Mouse (Mus musculus) yolk sac, embryonic 10.5 days (tissue): ENCODE measurements around the gene Zfp827.
"Not testable (repeated sequence)": the region's sequence is repeated elsewhere in the genome, so short reads cannot be mapped to it uniquely, and the experiment has no call there.

ENCODE experiments used
- DNase-seq: peaks from one replicate; pipeline ENCODE4 v3.0.0-alpha.2; 2017; ENCODE audit warnings: low spot score

The Zfp827 gene

DNA sequence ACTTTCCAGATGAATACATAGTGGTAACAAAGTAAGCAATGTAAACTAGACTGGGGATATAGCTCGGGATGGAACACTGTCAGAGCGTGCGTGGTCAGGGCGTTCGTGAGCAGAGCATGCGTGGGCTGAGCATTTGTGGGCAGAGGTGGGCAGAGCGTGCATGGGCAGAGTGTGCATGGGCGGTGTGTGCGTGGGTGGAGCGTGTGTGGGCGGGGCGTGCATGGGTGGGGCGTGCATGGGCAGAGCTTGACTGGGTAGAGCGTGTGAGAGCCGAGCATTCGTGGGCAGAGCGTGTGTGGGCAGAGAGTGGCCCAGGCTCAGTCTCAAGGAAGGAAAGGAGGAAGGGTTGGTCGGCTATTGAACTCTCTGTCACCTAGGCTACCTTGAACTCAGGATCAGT lies 84.2 kb downstream of the Zfp827 start:
- no peak for DNase-seq

DNA sequence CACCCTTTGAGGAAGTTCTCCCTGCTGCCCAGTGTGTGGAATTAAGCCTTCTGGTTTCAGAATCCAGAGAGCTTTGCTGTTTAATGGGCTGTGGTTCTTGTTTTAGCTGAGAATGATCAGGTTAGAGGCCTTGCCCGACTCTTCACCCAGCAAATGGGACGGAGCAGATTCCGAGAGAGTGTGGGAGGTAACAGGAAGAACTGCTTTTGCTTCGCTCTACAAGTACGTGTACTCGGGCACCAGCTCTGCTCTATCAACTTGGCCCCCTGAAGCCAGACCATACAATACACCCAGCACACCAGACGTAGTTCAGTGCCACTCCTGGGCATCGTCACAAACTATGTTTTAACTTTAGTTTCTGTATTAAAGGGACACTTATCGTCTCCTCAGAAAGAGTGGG lies 85.3 kb downstream of the Zfp827 start:
- DNase-seq = no peak

DNA sequence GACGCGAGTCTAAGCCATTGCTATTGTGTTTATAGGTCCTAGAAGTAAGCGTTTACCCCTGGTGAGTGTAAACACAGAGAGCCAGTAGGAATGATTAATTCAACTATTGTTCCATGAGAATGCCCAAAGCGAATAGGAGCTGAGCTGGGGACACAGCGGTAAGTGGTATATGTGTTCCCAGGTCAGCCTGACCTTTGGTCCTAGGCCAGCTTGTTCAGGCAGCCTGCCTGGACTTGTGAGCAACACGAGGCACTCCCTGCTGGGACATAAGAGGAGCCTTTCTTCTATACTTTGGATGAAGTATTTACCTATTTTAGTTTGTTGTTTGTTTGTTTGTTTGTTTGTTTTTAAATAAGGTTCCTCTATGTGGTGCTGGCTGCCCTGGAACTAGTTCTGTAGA lies 86.3 kb downstream of the Zfp827 start:
- peak; percentile 42 for DNase-seq

DNA sequence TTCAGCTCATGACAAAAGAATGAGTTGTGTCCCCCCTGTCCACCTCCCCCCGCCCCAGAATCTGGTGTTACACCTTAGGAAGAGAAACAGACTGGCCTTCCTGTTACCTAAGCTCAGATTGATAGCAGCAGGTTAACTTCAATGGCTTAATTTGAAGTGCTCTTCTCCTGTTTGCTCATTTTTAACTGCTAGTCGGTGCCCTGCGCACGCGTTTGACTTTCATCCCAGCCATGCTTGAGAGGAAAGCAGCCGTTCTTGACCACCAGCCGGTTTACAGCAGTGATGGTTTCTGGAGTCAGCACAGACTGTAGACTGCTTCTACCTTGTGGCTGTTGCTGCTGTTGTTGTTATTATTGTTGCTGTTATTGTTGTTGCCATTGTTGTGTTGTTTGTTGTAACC lies 88.2 kb downstream of the Zfp827 start:
- DNase-seq = no peak

DNA sequence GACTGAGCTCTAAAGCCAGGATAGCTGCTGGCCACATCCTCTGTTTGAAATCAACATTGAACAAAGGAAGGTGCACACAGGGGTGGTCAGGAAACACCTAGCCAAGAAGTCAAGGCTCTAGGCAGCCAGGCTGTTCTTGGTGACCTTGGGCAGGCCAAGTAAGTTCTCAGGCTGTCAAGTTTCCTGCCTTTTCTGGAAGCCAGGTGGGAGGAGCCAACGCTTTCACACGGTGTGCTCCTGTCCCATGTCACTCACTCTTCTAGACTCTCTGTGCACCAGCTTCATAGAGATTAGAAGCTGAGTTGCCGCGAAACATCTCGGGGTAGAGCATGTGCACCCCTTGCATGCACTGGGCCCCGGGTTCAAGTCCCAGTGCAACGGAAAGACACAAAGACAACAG lies 89.5 kb downstream of the Zfp827 start:
- DNase-seq = no peak

DNA sequence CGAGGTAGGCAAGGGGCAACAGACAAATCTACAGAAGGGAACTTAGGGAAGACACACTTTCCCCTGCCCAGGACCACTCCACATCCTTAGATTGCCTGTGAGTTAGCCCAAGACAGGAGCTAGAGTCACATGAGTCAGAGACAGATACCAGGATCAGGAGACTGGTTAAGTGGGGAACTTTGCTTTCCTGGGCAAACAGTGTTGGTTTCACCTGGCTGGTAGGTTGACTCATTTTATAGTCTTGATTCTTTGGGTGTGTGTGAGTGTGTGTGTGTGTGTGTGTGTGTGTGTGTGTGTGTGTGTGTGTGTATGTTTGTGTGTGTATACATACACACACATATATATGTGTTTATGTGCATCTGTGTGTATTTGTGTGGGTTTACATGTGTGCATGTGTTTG lies 93.4 kb downstream of the Zfp827 start:
- no peak for DNase-seq

DNA sequence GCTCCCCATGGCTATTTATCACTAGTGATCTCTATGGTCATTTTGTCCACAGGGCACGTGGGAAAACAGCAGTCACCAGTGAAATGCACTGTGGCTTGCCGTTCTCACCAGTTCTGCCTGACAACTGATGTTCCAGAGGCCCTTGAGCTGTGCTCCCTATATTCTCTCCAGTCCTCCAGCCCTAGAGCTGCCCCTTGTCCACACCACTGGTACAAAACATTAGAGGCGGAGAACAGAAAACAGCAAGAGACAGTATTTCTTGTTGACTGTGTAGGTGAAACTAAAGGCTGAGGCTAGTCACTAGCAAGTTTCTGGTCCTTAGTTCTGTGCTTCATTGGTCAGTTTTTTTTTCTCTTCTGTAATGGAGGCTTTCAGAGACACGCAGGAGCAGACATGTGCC lies 96.0 kb downstream of the Zfp827 start:
- DNase-seq = no peak

DNA sequence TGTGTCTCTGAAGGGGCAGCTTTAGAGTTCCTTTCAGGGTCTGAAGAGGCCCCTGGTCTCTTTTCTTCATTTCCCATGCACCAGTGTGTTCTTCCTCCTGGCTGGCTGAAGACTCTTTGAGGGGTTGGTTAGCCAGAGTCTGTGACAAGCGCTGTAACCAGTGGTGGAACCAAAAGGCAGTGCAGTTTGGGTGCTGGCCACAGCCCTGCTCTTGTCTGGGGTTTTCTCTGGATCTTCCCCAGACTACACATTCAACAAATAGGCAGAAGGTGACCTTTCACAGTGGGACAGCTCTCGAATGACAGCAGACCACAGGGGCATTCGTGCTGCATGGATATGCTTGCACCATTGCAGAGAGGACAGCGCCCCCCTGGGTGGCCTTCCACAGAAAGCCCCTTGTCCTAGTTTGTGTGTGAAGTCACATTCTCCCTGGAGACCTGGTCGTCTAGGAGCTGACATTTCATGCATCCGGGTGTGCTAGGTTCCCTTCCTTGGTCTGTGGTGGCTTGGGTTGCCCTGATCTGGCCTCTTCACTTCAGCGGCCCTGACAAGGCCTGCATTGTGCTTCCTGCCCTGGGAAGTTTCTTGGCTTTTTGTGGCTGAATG lies 99.1 kb downstream of the Zfp827 start:
- DNase-seq = no peak

DNA sequence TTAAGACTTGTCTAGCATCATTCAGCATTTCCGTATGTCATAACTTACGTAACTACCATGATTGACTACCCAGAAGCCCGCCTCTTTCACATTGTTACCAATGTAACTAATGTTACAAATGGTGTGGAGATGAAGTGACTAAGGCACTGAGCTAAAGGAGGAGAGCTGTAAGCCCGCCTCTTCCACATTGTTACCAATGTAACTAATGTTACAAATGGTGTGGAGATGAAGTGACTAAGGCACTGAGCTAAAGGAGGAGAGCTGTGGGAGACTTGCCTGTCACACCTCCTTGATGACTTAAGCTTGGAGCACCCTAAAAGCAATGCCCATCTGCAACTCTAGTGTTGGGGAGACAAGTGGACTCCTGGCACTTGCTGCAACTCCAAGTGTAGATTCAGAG lies 100.3 kb downstream of the Zfp827 start:
- DNase-seq = not testable (repeated sequence)

DNA sequence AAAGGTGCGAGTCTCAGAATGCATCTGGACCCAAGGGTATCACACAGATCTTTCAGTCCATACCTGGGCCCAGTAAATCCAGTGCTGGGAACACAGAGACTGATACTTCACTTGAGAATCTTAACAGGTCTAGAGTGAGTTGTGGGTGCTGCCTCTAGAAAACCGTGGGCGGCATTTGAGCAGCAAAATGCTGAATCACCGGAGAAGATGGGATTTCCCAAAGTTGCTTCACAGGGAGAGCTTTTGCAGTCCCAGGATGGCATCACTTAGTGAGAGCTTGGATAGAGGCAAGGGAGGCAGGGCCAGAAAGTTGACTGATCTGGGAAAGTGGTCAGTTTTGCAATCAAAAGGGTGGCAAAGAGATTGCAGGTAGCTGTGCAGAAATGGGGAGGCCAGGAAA lies 111.4 kb downstream of the Zfp827 start:
- DNase-seq = no peak

DNA sequence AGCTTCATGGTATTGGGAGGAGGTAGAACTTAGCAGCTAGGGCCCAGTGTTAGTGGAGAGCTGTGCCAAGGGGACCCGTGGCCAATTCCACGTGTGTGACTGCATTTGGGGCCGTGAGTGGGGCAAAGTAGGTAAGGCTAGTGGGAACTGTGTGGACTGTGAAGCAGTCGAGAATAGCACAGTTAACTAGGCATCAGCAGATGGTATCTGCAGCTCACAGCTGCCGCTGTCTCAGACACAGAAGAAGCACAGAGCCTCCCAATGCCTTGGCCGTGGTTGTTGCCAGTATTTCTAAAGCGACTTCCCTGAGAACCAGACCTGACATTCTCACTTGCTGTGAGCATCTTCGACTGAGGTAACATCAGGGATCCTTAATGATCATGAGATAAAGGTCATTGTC lies 112.7 kb downstream of the Zfp827 start:
- no peak for DNase-seq

DNA sequence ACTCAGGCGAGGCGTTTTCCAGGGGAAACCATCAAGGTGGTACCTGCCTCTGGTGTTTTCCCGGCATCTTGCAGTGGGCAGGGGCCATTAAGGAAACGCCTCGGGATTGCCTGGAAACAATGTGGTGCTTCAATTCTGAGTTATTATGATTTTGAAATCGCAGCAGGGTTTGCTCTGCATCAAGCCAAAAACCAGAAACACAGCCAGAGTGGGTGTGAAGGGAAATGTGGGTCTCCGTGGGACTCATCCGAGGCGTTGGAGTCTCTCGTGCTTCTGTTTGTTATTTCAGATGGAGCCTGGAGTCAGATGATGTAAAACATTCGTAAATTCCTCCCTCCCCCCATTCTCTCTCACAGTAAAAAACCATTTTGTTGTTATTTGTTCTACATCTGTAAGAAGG lies 113.4 kb downstream of the Zfp827 start:
- DNase-seq = no peak

DNA sequence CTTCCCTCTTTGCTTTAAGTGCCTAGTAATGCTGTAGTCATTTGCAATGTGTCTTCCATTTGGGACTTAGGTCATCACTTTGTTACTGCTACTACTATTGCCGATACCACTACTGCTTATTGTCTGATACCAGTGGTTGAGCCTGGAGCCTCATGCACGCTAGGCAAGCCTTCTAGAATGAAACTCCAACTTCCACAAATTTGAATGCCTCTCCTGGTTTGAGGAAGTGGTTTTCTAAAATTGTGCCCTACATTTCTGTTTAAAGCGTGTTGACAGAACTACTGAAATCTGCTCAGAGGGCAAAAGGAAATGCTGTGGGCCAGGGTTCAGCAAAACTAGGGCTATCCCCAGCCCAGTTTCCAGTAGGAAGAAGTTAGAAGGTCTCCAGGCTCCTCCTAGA lies 115.5 kb downstream of the Zfp827 start:
- no peak for DNase-seq

DNA sequence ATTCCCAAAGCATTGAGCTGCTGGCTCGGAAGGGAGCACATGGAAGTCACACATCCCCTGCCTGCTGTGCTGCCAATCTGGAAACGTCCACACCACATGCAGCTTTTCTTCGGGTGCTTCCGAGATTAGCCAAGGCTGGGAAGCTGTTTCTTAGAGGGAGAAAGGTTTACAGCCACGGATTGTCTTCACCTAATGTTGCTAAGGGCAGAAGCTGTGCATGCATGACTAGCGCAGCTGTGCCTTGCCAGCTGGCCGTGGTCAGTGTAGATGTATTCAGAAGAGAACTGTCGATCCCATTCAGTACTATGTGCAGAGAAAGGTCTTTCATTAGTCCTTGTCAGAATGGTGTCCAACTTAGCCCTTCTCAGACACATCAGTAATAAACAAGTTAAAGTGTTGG lies 117.0 kb downstream of the Zfp827 start:
- DNase-seq = no peak

DNA sequence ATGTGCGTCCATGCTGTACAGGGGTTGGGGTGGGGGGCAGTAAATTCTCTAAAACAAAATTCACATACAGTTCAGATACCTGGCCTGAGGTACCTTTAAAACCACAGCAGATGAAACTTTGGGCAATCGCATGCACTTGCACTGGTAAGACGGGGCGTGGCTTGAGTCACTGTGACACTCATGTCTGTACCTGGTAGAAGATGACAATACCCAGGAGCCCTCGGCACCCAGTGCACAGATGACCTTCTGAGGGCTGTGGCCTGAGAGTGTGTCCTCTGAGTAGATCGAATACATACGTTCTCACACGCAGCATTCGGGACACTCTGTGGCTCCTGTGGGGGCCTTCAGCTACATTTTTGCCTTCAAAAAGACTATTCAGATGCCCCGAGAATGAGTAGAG lies 117.4 kb downstream of the Zfp827 start:
- no peak for DNase-seq

DNA sequence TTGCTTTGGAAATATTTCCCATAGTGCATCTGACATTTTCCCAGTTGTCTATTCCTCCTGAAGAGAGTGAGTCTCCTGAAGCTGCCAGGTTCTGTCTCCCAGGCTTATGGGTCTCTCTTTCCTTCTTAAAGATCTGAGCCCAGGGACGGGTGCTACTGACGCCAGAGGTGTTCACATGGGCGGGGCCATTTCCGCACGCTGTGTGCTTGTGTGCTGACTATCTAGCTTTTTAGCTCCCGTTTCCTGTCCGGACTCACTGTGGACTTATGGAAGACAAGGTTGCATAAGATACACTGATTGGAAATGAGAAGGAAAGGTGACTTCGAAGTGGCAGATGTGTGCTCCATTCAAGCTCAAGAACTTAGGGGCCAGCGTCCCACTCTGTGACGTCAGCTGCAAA lies 120.6 kb downstream of the Zfp827 start:
- no peak for DNase-seq

DNA sequence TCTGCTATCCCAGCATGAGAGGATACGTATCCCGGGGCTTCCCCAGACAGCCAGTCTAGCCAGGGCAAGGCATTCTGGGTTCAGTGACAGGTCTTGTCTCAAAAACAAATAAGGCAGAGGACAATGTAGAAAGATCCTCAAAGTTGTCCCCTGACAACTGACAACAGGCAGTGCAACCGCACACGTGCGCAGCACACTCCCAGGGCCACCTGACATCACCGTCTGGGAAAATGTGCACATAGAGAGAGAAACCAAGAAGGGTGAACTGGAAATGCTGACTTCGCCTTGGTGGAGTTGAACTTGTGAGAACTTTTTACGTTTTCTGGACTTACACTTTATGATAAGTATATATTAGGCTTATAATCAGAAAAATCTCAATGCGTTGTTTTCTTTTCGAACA lies 121.6 kb downstream of the Zfp827 start:
- no peak for DNase-seq

DNA sequence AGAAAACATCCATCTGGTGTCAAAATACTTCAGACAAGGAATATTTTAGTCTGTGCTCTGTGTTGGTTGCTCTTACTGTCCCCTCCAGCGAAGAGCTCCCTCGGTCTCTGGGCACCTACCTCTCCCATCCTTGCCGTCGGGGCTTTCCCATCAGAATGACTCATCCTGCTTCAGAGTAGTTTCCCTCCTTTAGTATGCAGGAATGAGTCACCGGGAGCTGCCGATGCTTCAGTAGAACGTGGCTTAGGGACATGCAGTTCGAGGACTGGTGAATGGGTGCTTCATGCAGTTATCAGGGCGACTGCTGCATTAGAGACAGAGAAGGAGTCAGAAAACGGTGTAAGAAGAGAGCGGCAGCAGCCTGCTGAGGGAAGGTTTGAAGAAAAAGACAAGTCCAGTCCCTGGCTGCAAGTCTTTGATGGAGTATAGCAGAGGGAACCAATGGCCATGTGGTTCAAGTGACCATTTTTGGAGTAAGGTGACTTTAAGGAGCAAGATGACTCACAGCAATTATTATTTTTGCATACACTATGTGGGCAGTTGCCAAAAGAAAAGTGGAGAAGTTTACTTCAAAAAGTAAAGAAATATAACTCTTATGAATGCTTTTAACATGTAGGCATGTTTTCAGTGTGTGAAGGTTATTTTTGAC lies 122.4 kb downstream of the Zfp827 start:
- no peak for DNase-seq

DNA sequence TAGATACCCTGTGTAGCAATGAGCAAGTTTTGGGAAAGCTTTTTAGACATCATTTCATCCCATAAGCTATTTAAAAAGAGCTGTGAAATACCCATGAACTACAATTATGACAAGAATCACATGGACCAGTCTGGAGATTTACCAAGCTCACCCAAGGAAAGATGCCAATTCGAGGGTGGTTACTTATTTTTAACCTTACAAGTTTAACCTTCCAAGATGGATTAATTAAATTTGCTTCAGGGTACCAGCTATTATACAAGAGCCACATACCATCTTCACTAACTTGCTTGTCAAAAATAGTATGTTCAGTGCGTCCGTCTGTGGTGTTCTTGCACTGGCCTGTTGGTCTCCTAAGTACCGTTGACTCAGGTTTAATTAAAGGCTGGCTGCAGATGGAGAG lies 123.4 kb downstream of the Zfp827 start:
- DNase-seq = no peak

DNA sequence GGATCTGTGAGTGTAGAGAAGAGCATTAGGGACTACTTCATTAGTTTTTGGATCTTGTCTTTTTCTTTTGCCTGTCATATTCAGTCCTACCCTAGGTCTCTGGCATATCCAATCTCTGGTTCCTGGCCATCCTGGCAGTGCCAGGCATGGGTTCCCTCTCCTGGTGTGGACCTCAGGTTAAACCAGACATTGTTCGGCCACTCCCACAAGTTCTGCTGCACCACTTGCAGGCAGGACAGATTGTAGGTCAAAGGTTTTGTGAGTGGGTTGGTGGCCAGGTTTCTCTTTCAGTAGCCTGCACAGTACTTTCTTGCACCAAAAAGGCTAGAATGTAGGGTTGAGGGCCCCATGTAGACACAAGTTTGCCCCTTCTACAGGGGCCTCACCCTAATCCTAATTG lies 125.0 kb downstream of the Zfp827 start:
- no peak for DNase-seq

DNA sequence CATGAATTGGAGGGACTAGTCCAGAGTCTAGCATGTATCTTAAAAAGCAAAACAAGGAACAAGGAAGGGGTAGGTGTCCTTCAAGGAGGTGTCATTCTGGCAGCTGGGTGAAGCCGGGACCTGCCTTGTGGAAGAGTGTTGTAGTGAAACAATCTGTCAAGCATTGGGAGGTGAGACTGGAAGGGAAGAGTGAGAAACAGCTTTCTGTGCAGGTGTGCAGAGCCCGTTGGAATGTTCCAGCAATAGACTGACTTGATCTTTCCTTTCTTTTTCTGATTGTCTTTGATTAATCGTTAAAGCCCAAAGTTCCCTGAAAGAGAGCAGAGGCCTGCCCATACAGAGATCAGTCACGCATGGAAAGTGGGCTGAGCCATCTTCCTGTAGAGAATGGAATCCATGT lies 125.4 kb downstream of the Zfp827 start:
- DNase-seq = no peak

DNA sequence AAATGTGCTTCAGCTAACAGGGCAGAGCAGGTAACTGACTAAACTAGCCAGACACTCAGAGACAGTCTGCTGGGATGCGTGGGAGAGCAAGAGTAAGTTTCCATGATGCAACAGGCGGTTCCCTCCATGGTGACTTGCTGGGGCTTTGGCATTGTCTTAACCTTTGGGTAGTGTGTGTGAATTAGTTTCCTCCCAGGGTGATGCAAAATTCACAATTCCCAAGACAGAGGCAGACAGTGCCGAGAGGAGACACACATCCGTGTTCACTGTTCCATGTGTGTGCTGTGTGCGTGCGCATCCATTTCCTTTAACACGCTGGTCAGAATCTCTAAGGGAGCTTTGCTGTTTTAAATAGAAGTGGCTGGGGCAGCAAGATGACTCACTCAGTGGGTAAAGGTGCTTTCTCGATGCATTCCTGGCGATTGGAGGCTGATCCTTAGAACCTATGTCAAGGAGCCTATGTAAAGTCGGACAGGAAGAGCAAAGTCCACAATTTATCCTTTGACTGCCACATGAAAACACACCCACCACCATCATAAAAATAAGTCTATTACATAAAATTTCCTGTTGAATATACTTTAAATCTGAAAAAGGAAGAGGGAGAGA lies 127.4 kb downstream of the Zfp827 start:
- no peak for DNase-seq

DNA sequence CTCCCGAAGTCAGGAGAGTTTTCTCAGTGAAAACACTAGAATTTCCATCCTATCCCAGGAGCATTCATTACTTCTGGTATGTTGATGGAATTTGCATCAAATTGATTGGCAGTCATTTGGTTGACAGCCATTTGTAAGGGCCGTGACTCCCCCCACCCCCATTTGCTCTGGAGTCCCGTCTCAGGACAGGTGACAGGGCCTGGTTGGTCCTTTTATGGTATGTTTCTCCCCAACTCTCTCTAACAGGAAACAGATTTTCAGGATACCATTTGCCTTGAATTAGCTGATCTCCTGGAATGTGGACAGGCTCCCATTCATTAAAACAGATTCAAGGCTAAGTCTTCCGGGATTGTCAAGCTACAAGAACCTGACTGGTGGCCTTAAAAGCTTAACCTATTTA lies 129.1 kb downstream of the Zfp827 start:
- no peak for DNase-seq

DNA sequence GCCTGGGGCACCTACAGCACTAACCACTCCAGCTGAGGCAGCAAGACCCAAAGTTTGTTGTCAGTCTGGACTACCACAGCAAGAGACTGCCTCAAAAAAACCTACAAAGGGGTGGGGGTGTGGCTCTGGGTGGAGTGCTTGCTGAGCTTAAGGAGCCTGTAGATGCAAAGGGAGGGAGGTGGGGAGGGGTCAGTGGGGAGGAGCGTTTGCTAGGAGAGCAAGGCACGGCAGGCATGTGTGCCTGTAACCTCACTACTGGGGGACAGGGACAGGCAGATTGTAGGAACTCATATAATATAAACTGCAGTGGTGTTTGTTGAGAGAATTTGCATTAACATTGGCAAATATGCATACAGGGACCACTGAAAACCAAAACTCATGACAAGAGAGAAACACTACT lies 130.1 kb downstream of the Zfp827 start:
- DNase-seq = no peak
